Mouse (Mus musculus) spleen, adult 2 months (tissue): ENCODE results near the gene Itpk1.

Experiments used
- CTCF ChIP-seq: fragments of 200-500 bp; IDR thresholded peaks from 2 replicates; pipeline ENCODE4 v1.5.1; 2011; ENCODE audit warnings: mild to moderate bottlenecking, inconsistent platforms; ENCODE audit not compliant: insufficient read depth, insufficient read length, insufficient replicate concordance; ENCODE audit errors: extremely low read depth
- POLR2A ChIP-seq: fragments of 200-500 bp; IDR thresholded peaks from 2 replicates; pipeline ENCODE4 v1.6.1; 2011; ENCODE audit warnings: low read depth, low read length, inconsistent platforms

GRCm38 (mm10) chr12:102748256-102748655 is 43.5 kb upstream of the Itpk1 start:
- TF ChIP-seq CTCF (no peak), POLR2A (no peak)
